Mouse (Mus musculus): ENCODE results near the gene Gstm6. TPM values are rescaled to one million over a fixed set of nuclear protein-coding genes. Genes with fewer than 3 reads are reported as not detected.

Gene Gstm6
- polyA plus RNA-seq, 1 experiment from 2014 or later = 12.0 TPM

- WGBS = 55% methylated on average over 3 of the region's 3 CpGs
These were observed 4.1 kb downstream of the Gstm6 start for GRCm38 (mm10) chr3:107939403-107939802.

GRCm38 (mm10) chr3:107935888-107936287 lies 7.7 kb downstream of the Gstm6 start:
- 65% methylated on average over 3 of the region's 3 CpGs for WGBS
- Histone ChIP-seq H3K4me1 (peaks cover 16% of the 10 kb centered on the region), H3K27ac (no peak overlapping the region), H3K36me3 (replicated peaks) (no peaks in the 10 kb centered on the region), H3K4me2 (no peak overlapping the region), H3K27me3 (peaks cover 4% of the 10 kb centered on the region; the same call in 1 of the 2 replicates), H3K9me3 (no peaks in the 10 kb centered on the region), H3K9ac (no peak overlapping the region), H3K4me3 (replicated peaks) (no peak overlapping the region)
- no peak for ATAC-seq (ENCODE audit: low FRiP score)

More at GRCm38 (mm10) chr3:107939403-107939802, 4.1 kb downstream of the Gstm6 start:
- Histone ChIP-seq H3K9ac (no peak overlapping the region), H3K4me1 (peaks cover 17% of the 10 kb centered on the region), H3K27ac (no peak overlapping the region), H3K9me3 (no peaks in the 10 kb centered on the region), H3K36me3 (replicated peaks) (no peaks in the 10 kb centered on the region), H3K4me3 (replicated peaks) (no peak overlapping the region), H3K27me3 (no peaks in the 10 kb centered on the region), H3K4me2 (no peak overlapping the region)
- peak; percentile 16; the same call in 1 of the 2 replicates for ATAC-seq (ENCODE audit: low FRiP score)

- Histone ChIP-seq H3K27ac (no peak overlapping the region), H3K36me3 (replicated peaks) (no peaks in the 10 kb centered on the region), H3K27me3 (peaks cover 4% of the 10 kb centered on the region; the same call in 1 of the 2 replicates), H3K4me2 (no peak overlapping the region), H3K4me3 (replicated peaks) (no peak overlapping the region), H3K9me3 (no peaks in the 10 kb centered on the region), H3K4me1 (peaks cover 22% of the 10 kb centered on the region), H3K9ac (no peak overlapping the region)
- ATAC-seq (ENCODE audit: low FRiP score) = no peak
- 85% methylated on average over 3 of the region's 3 CpGs for WGBS
These were observed 8.3 kb downstream of the Gstm6 start for GRCm38 (mm10) chr3:107935268-107935667.

GRCm38 (mm10) chr3:107932128-107932527 lies 11.4 kb downstream of the Gstm6 start:
- peak; percentile 15 for ATAC-seq (ENCODE audit: low FRiP score)
- H3K36me3 ChIP-seq (replicated peaks) = no peaks in the 10 kb centered on the region
- peaks cover 16% of the 10 kb centered on the region; the same call in 1 of the 2 replicates for H3K4me1 ChIP-seq
- H3K4me3 ChIP-seq (replicated peaks) = no peak overlapping the region
- H3K4me2 ChIP-seq = no peak overlapping the region
- H3K9me3 ChIP-seq = no peaks in the 10 kb centered on the region
- no peak overlapping the region for H3K9ac ChIP-seq
- WGBS = 75% methylated on average over 6 of the region's 6 CpGs
- H3K27ac ChIP-seq = no peak overlapping the region
- peaks cover 4% of the 10 kb centered on the region; the same call in 1 of the 2 replicates for H3K27me3 ChIP-seq

GRCm38 (mm10) chr3:107931670-107932069 lies 11.9 kb downstream of the Gstm6 start, which contains the start of gene Gstm7:
Gstm7 (minus strand) TSS chr3:107931817.
- WGBS = 3% methylated on average over 10 of the region's 10 CpGs
- peaks cover 16% of the 10 kb centered on the region; the same call in 1 of the 2 replicates for H3K4me1 ChIP-seq
- H3K27ac ChIP-seq = peak within 1 kb of the TSS; percentile 89
- H3K36me3 ChIP-seq (replicated peaks) = no peaks in the 10 kb centered on the region
- H3K4me3 ChIP-seq (replicated peaks) = peak within 1 kb of the TSS; percentile 35
- H3K9me3 ChIP-seq = no peaks in the 10 kb centered on the region
- H3K4me2 ChIP-seq = peak within 1 kb of the TSS; percentile 53
- H3K27me3 ChIP-seq = peaks cover 4% of the 10 kb centered on the region; the same call in 1 of the 2 replicates
- ATAC-seq (ENCODE audit: low FRiP score) = peak; percentile 98
- H3K9ac ChIP-seq = peak within 1 kb of the TSS; percentile 47; the same call in 1 of the 2 replicates

- 56% methylated on average over 2 of the region's 2 CpGs for WGBS
- Histone ChIP-seq H3K9me3 (no peaks in the 10 kb centered on the region), H3K9ac (peak overlapping the region; percentile 47; the same call in 1 of the 2 replicates), H3K27ac (peak overlapping the region; percentile 89), H3K4me1 (peaks cover 16% of the 10 kb centered on the region; the same call in 1 of the 2 replicates), H3K36me3 (replicated peaks) (no peaks in the 10 kb centered on the region), H3K4me3 (replicated peaks) (peak overlapping the region; percentile 35), H3K27me3 (peaks cover 4% of the 10 kb centered on the region; the same call in 1 of the 2 replicates), H3K4me2 (peak overlapping the region; percentile 53)
- no peak; the same call in 1 of the 2 replicates for ATAC-seq (ENCODE audit: low FRiP score)
These were observed 12.4 kb downstream of the Gstm6 start for GRCm38 (mm10) chr3:107931134-107931533.

GRCm38 (mm10) chr3:107929731-107930130 lies 13.8 kb downstream of the Gstm6 start:
- H3K4me2 ChIP-seq = no peak overlapping the region
- WGBS = 86% methylated on average over 4 of the region's 4 CpGs
- H3K27ac ChIP-seq = no peak overlapping the region

GRCm38 (mm10) chr3:107929243-107929642 lies 14.3 kb downstream of the Gstm6 start:
- WGBS = 85% methylated on average over 4 of the region's 4 CpGs
- no peak for ATAC-seq (ENCODE audit: low FRiP score)
- Histone ChIP-seq H3K9ac (no peak overlapping the region), H3K9me3 (no peaks in the 10 kb centered on the region), H3K4me1 (peaks cover 16% of the 10 kb centered on the region; the same call in 1 of the 2 replicates), H3K4me2 (no peak overlapping the region), H3K27ac (no peak overlapping the region), H3K27me3 (peaks cover 4% of the 10 kb centered on the region; the same call in 1 of the 2 replicates), H3K4me3 (replicated peaks) (no peak overlapping the region), H3K36me3 (replicated peaks) (no peaks in the 10 kb centered on the region)

More at GRCm38 (mm10) chr3:107929731-107930130, 13.8 kb downstream of the Gstm6 start:
- Histone ChIP-seq H3K36me3 (replicated peaks) (no peaks in the 10 kb centered on the region), H3K4me3 (replicated peaks) (no peak overlapping the region), H3K9ac (no peak overlapping the region), H3K4me1 (peaks cover 16% of the 10 kb centered on the region; the same call in 1 of the 2 replicates), H3K9me3 (no peaks in the 10 kb centered on the region), H3K27me3 (peaks cover 4% of the 10 kb centered on the region; the same call in 1 of the 2 replicates)
- ATAC-seq (ENCODE audit: low FRiP score) = no peak

GRCm38 (mm10) chr3:107928691-107929090 lies 14.9 kb downstream of the Gstm6 start:
- Histone ChIP-seq H3K27ac (no peak overlapping the region), H3K36me3 (replicated peaks) (no peaks in the 10 kb centered on the region), H3K9ac (no peak overlapping the region), H3K4me1 (peaks cover 16% of the 10 kb centered on the region; the same call in 1 of the 2 replicates), H3K27me3 (peaks cover under 1% of the 10 kb centered on the region; the same call in 1 of the 2 replicates), H3K4me2 (no peak overlapping the region), H3K4me3 (replicated peaks) (no peak overlapping the region), H3K9me3 (no peaks in the 10 kb centered on the region)
- WGBS = 85% methylated on average over 11 of the region's 11 CpGs
- ATAC-seq (ENCODE audit: low FRiP score) = no peak

GRCm38 (mm10) chr3:107927841-107928240 lies 15.7 kb downstream of the Gstm6 start:
- 77% methylated on average over 3 of the region's 3 CpGs for WGBS
- Histone ChIP-seq H3K36me3 (replicated peaks) (no peaks in the 10 kb centered on the region), H3K4me3 (replicated peaks) (no peak overlapping the region), H3K4me1 (peaks cover 16% of the 10 kb centered on the region; the same call in 1 of the 2 replicates), H3K27me3 (no peaks in the 10 kb centered on the region), H3K9ac (no peak overlapping the region), H3K4me2 (no peak overlapping the region), H3K9me3 (no peaks in the 10 kb centered on the region), H3K27ac (no peak overlapping the region)
- ATAC-seq (ENCODE audit: low FRiP score) = no peak

GRCm38 (mm10) chr3:107925335-107925734 lies 18.2 kb downstream of the Gstm6 start:
- Histone ChIP-seq H3K9ac (no peak overlapping the region), H3K9me3 (no peaks in the 10 kb centered on the region), H3K27ac (no peak overlapping the region), H3K27me3 (no peaks in the 10 kb centered on the region), H3K4me1 (0 out of 2 replicates have a peak, but pooled peaks cover 1% of the 10 kb centered on the region), H3K4me2 (no peak overlapping the region), H3K4me3 (replicated peaks) (no peak overlapping the region), H3K36me3 (replicated peaks) (no peaks in the 10 kb centered on the region)
- ATAC-seq (ENCODE audit: low FRiP score) = no peak
- WGBS = 88% methylated on average over 3 of the region's 3 CpGs

GRCm38 (mm10) chr3:107920348-107920747 lies 23.2 kb downstream of the Gstm6 start:
- WGBS = 88% methylated on average over 5 of the region's 5 CpGs

More at GRCm38 (mm10) chr3:107920348-107920747, 23.2 kb downstream of the Gstm6 start:
- no peaks in the 10 kb centered on the region for H3K9me3 ChIP-seq
- H3K9ac ChIP-seq = no peak overlapping the region
- no peak for ATAC-seq (ENCODE audit: low FRiP score)
- H3K27ac ChIP-seq = no peak overlapping the region
- H3K4me3 ChIP-seq (replicated peaks) = no peak overlapping the region
- no peaks in the 10 kb centered on the region for H3K27me3 ChIP-seq
- no peak overlapping the region for H3K4me2 ChIP-seq
- no peaks in the 10 kb centered on the region for H3K4me1 ChIP-seq
- H3K36me3 ChIP-seq (replicated peaks) = no peaks in the 10 kb centered on the region
